Mouse (Mus musculus): ENCODE data around the gene Nol4l.

Nol4l gene

GRCm38 (mm10) chr2:153529931-153530766, at the start of gene Nol4l:
Gene Nol4l (minus strand): TSS chr2:153529971.
- H3K27me3 ChIP-seq (ENCODE audit: control insufficient read depth, insufficient read depth, low read length, poor library complexity, severe bottlenecking) = peaks cover 8% of the 10 kb centered on the region
- H3K36me3 ChIP-seq (ENCODE audit: control insufficient read depth, insufficient read depth, low read length, poor library complexity, severe bottlenecking) = no peaks in the 10 kb centered on the region
- no peak for DNase-seq (ENCODE audit: low read depth, low spot score)

GRCm38 (mm10) chr2:153577122-153577521, 47.4 kb upstream of the Nol4l start:
- Histone ChIP-seq H3K36me3 (ENCODE audit: control insufficient read depth, insufficient read depth, low read length, poor library complexity, severe bottlenecking) (no peaks in the 10 kb centered on the region), H3K27me3 (ENCODE audit: control insufficient read depth, insufficient read depth, low read length, poor library complexity, severe bottlenecking) (no peaks in the 10 kb centered on the region)
- DNase-seq (ENCODE audit: low read depth, low spot score) = no peak

DNA sequence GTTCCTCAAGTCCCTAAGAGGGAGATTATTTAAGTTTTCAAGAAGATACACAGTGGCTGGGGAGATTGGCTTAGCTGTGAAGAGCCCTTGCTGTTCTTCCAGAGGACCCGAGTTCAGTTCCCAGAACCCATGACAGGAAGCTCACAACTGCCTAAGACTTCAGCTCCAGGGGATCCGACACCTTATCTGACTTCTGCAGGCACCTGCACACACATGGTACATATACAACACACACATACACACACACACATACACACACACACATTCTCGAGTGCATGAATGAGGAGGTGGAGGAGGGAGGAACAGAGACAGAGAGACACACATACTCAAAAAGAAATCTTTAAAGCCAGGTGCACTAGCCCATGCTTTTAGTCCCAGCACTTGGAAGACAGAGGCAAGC, 46.4 kb upstream of the Nol4l start:
- H3K36me3 ChIP-seq (ENCODE audit: control insufficient read depth, insufficient read depth, low read length, poor library complexity, severe bottlenecking) = no peaks in the 10 kb centered on the region
- DNase-seq (ENCODE audit: low read depth, low spot score) = no peak
- no peaks in the 10 kb centered on the region for H3K27me3 ChIP-seq (ENCODE audit: control insufficient read depth, insufficient read depth, low read length, poor library complexity, severe bottlenecking)

GRCm38 (mm10) chr2:153575554-153575953, 45.8 kb upstream of the Nol4l start:
- no peaks in the 10 kb centered on the region for H3K27me3 ChIP-seq (ENCODE audit: control insufficient read depth, insufficient read depth, low read length, poor library complexity, severe bottlenecking)
- no peak for DNase-seq (ENCODE audit: low read depth, low spot score)
- no peaks in the 10 kb centered on the region for H3K36me3 ChIP-seq (ENCODE audit: control insufficient read depth, insufficient read depth, low read length, poor library complexity, severe bottlenecking)

DNA sequence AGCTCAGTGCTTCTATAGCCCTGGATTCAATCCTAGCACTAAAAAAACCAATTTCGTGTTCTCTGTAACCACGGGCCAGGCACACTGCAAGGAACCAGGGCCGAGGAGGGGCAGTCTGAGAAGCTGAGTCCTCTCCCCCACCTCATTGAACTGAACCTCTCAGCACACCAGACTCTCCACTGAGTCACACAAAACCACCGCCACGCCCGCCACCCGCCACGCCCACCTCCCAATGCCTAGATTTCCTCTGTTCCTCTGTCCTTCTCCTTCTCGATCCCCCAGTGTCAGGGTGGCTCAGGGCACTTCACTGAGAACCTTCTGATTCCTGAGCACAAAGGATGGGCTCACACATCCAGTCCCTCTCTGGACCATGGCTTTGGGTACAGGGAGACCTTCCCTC, 43.3 kb upstream of the Nol4l start:
- Histone ChIP-seq H3K36me3 (ENCODE audit: control insufficient read depth, insufficient read depth, low read length, poor library complexity, severe bottlenecking) (no peaks in the 10 kb centered on the region), H3K27me3 (ENCODE audit: control insufficient read depth, insufficient read depth, low read length, poor library complexity, severe bottlenecking) (no peaks in the 10 kb centered on the region)
- DNase-seq (ENCODE audit: low read depth, low spot score) = no peak

GRCm38 (mm10) chr2:153568541-153568940, 38.8 kb upstream of the Nol4l start:
- Histone ChIP-seq H3K36me3 (ENCODE audit: control insufficient read depth, insufficient read depth, low read length, poor library complexity, severe bottlenecking) (no peaks in the 10 kb centered on the region), H3K27me3 (ENCODE audit: control insufficient read depth, insufficient read depth, low read length, poor library complexity, severe bottlenecking) (no peaks in the 10 kb centered on the region)
- DNase-seq (ENCODE audit: low read depth, low spot score) = no peak

DNA sequence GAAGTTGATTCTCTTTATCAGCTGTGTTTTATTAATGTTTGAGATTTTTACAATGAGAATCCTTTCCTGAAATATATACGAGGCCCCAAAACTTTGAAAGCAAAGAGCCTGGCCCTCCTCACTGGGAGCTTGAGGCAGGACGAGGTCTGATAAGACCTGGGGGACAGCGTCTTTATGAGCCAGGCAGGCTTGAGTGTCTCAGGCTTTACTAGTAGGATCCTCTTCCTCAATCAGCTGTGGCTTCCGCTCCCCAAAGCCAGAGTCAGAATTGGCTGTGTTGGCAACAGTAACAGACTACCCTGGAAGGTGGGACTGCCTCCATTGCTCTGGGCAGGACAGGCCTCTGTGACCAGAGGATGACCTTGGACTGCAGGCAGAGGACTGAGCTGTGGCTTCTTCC, 38.2 kb upstream of the Nol4l start:
- Histone ChIP-seq H3K36me3 (ENCODE audit: control insufficient read depth, insufficient read depth, low read length, poor library complexity, severe bottlenecking) (no peaks in the 10 kb centered on the region), H3K27me3 (ENCODE audit: control insufficient read depth, insufficient read depth, low read length, poor library complexity, severe bottlenecking) (no peaks in the 10 kb centered on the region)
- DNase-seq (ENCODE audit: low read depth, low spot score) = no peak

DNA sequence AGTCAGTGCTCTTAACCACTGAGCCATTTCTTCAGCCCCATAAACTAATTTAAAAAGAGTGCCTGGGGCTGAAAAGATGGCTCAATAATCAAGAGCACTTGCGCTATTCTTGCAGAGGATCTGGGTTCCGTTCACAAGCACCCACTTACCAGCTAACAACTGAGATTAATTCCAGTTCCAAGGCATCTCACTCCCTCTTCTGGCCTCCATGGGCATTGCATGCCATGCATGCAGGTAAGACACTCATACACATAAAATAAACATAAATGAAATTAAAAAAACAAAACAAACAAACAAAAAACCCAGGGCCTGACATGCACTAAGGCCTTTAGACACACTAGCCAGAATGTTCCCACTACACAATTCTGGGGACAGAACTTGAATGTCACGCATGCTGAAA, 34.6 kb upstream of the Nol4l start:
- DNase-seq (ENCODE audit: low read depth, low spot score) = peak; percentile 57
- Histone ChIP-seq H3K36me3 (ENCODE audit: control insufficient read depth, insufficient read depth, low read length, poor library complexity, severe bottlenecking) (no peaks in the 10 kb centered on the region), H3K27me3 (ENCODE audit: control insufficient read depth, insufficient read depth, low read length, poor library complexity, severe bottlenecking) (no peaks in the 10 kb centered on the region)

GRCm38 (mm10) chr2:153561564-153561963, 31.8 kb upstream of the Nol4l start:
- no peaks in the 10 kb centered on the region for H3K36me3 ChIP-seq (ENCODE audit: control insufficient read depth, insufficient read depth, low read length, poor library complexity, severe bottlenecking)
- H3K27me3 ChIP-seq (ENCODE audit: control insufficient read depth, insufficient read depth, low read length, poor library complexity, severe bottlenecking) = no peaks in the 10 kb centered on the region
- no peak for DNase-seq (ENCODE audit: low read depth, low spot score)

GRCm38 (mm10) chr2:153560664-153561541, 31.1 kb upstream of the Nol4l start:
- DNase-seq (ENCODE audit: low read depth, low spot score) = peak; percentile 55
- Histone ChIP-seq H3K27me3 (ENCODE audit: control insufficient read depth, insufficient read depth, low read length, poor library complexity, severe bottlenecking) (no peaks in the 10 kb centered on the region), H3K36me3 (ENCODE audit: control insufficient read depth, insufficient read depth, low read length, poor library complexity, severe bottlenecking) (no peaks in the 10 kb centered on the region)

GRCm38 (mm10) chr2:153559613-153560152, 29.9 kb upstream of the Nol4l start:
- no peak for DNase-seq (ENCODE audit: low read depth, low spot score)
- Histone ChIP-seq H3K27me3 (ENCODE audit: control insufficient read depth, insufficient read depth, low read length, poor library complexity, severe bottlenecking) (no peaks in the 10 kb centered on the region), H3K36me3 (ENCODE audit: control insufficient read depth, insufficient read depth, low read length, poor library complexity, severe bottlenecking) (no peaks in the 10 kb centered on the region)

GRCm38 (mm10) chr2:153558464-153558863, 28.7 kb upstream of the Nol4l start:
- no peak for DNase-seq (ENCODE audit: low read depth, low spot score)
- Histone ChIP-seq H3K36me3 (ENCODE audit: control insufficient read depth, insufficient read depth, low read length, poor library complexity, severe bottlenecking) (no peaks in the 10 kb centered on the region), H3K27me3 (ENCODE audit: control insufficient read depth, insufficient read depth, low read length, poor library complexity, severe bottlenecking) (no peaks in the 10 kb centered on the region)

DNA sequence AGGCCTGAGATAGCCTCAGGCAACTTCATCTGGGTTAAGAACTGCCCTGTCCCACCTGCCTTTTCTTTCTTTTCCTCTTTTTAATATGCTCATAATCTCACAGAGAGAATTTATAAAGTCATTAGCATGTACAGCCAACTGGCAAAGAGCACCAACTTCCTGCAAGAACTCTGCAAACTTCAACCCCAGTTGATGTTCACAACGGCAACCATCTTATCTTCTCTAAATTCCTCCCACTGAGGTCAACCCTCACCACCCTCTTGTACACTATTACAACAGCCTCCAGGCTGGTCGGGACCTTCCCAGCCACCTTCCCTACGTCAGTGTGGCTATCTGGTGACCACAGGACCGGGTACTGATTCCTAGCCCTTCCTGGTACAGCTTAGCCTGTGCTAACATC, 27.5 kb upstream of the Nol4l start:
- DNase-seq (ENCODE audit: low read depth, low spot score) = no peak
- Histone ChIP-seq H3K27me3 (ENCODE audit: control insufficient read depth, insufficient read depth, low read length, poor library complexity, severe bottlenecking) (no peaks in the 10 kb centered on the region), H3K36me3 (ENCODE audit: control insufficient read depth, insufficient read depth, low read length, poor library complexity, severe bottlenecking) (no peaks in the 10 kb centered on the region)

- Histone ChIP-seq H3K27me3 (ENCODE audit: control insufficient read depth, insufficient read depth, low read length, poor library complexity, severe bottlenecking) (no peaks in the 10 kb centered on the region), H3K36me3 (ENCODE audit: control insufficient read depth, insufficient read depth, low read length, poor library complexity, severe bottlenecking) (no peaks in the 10 kb centered on the region)
- no peak for DNase-seq (ENCODE audit: low read depth, low spot score)
Observed at GRCm38 (mm10) chr2:153556208-153556607, 26.4 kb upstream of the Nol4l start.

DNA sequence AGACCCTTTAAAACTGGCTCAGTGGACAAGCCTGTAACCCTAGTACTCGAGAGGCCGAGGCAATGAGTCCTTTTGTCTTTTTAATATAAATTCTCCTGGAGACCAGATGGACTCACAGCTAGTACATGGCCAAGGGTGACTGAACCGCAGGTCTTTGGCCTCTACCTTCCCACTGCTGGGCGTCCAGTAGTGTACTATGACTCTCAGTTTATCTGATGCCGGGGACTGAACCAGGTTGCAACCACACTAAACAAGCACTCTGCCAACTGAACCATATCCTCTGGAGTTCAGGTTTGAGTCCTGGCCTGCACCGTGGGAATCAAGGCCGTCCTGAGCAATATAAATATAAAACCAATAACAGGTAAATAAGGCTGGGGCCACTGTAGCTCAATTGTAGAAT, 24.8 kb upstream of the Nol4l start:
- Histone ChIP-seq H3K27me3 (ENCODE audit: control insufficient read depth, insufficient read depth, low read length, poor library complexity, severe bottlenecking) (no peaks in the 10 kb centered on the region), H3K36me3 (ENCODE audit: control insufficient read depth, insufficient read depth, low read length, poor library complexity, severe bottlenecking) (no peaks in the 10 kb centered on the region)
- no peak for DNase-seq (ENCODE audit: low read depth, low spot score)
